Mouse (Mus musculus) megakaryocyte progenitor cell, adult 5-6 weeks (primary cell): ENCODE measurements around the gene Gm17509. TPM values are rescaled to one million over a fixed set of nuclear protein-coding genes. Genes with fewer than 3 reads are reported as not detected.
"Not testable (repeated sequence)": the region's sequence is repeated elsewhere in the genome, so short reads cannot be mapped to it uniquely, and the experiment has no call there.

Source experiments
- ATAC-seq: replicated peaks from 2 replicates; pipeline ENCODE4 v1.8.0; 2016; ENCODE audit warnings: mild to moderate bottlenecking, moderate TSS enrichment, inconsistent platforms; ENCODE audit not compliant: poor library complexity
- total RNA-seq, 2 experiments: library from RNA; stranded (forward) in 1 of 2; stranded (reverse) in 1 of 2; fragments of 157-497, 149-512 nt in 1 of 2; fragments of 200-1000 nt in 1 of 2; gene quantifications; 2 replicates each; pipeline versions ENCODE4 v1.2.3 to v1.2.4; 2015 to 2017

The Gm17509 gene
- total RNA-seq, 2 experiments from 2014 or later, result 0.12 to 0.25 TPM

DNA sequence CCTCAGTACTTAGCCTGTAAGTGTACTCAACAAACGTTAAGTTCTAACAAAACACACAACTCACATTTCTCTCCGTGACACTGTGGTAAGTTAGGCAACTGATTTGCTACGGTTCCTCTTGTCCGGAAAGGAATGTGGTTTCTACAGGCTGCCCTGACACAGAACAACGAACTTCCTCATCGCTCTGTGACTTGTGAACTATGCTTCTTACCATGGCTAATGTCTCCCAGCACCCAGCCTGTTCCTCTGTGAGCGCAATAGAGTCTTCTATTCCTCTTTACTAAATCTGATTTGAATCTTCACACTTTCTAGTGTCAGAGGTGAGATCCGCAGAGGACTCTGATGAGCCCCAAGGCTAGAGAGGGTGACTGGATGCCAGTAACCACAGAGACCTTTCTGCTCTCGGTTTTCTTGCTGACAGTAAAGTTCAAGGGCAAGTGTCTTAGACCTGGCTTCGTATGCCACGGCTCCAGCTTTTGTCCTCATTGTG, 9.4 kb downstream of the Gm17509 start:
- peak; percentile 95 for ATAC-seq

DNA sequence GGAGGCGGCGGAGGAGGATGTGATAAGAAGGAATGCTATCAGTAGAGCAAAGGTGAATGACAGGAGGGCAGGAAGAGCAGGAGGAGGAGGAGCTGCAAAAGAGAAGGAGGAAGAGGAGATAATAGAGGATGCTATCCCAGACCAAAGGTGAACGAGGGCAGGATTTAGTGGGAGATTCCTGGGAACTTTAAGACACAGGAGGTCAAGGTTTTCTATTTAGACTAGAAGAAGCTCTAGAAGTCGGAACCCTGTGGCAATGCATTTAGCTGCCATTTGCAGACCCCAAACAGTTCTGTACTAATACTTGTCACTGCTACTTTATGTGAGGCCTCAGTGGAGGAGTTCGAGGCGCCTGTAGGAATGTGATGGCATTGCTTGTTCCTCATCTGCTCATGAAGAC, 12.6 kb downstream of the Gm17509 start, which contains the start of gene Emb:
TSS of gene Emb (plus strand) at position 301 of the 400 bp plus-strand sequence.
- ATAC-seq, result no peak

GRCm38 (mm10) chr13:117206066-117206465, 14.8 kb downstream of the Gm17509 start:
- ATAC-seq, result no peak

DNA sequence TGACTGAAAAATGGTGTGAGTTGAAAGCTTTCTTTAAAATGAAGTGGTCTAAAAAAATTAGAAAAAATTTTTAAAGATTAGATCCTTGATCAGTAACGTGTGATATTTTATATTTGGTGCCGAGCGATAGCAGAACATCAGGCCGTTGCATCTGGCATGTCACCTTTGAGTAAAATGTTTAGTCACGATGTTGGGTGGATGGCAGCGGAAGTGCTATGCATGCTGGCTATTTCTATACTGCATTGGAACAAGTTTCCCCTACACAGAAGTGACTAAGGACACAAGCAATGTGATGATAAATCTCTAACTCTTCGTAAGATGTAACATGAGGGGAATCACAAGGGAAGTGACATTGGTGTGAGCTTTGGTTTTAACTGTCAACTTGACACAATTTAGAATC, 16.2 kb downstream of the Gm17509 start:
- ATAC-seq, result no peak

GRCm38 (mm10) chr13:117202755-117203471, 18.0 kb downstream of the Gm17509 start:
- peak; percentile 77 for ATAC-seq

DNA sequence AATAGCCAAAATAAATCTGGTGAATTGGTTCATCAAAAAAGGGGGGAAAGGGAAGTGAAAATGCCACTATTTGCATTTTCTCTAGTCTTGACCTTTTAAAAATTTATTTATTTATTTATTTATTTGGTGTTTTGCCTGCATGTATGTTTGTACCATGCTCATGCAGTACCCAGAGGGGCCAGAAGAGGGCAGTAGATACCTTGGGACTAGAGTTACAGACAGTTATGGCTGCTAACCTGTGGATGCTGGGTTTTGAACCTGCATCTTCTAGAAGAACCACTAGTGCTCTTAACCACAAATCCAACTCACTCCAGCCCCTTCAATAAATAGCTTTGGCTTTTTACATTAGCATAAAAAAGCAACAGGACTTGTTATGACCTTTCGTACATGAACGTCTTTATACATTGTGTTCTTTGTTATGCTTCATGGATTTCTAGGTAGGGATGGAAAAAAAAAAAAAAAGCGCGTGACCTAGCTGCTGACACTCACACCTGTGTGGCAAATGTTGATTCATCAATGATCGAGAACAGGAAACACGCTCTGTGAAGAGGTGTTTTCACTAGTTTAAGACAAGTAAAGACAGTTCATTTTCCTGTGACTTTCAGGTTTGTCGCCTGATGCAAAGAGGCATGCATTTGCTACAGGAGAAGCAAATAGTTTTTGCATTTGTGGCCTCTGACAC, 22.3 kb downstream of the Gm17509 start:
- ATAC-seq, result peak; percentile 54

GRCm38 (mm10) chr13:117197666-117198065, 23.2 kb downstream of the Gm17509 start:
- ATAC-seq, result no peak

DNA sequence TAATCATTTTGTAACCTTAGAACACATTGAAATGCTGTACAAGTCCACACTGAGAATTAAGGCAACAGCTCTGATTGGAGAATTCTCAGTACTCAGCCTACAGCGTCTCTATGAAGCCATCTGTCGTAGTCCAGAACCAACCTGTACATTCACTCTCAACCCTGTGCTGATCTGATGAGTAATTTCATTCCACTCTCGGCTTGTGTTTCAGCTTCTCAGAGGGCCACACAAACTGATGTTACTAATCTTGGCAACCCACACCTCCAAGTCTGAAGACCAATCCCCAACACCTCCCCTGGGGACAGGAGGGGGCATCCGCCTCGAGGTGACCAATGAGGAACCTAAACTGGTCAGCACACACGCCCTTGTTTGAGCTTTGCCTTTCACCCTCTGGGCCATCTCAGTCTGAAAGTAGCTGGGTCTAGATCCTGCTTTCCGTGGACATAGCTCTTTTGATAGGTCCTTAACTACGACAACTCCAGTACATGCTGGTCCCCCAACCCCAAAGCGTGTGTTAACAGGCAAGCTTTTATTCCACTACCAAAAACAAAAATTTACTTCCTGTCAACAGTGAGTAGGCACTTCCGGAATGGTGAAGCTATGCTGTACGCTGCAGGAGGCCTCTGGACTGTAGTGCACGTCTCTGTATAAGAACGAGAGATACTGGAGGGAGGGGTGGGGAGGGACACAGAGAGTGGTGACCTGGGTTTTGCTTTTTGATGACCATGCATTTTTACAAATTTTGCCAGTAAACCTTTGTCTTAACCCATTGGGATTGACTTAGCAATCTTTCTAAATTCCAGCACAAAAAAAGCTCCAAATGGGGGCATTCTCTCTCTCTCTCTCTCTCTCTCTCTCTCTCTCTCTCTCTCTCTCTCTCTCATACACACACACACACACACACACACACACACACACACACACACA, 25.0 kb downstream of the Gm17509 start:
- peak; percentile 61 for ATAC-seq

- ATAC-seq, result peak; percentile 74
Observed at GRCm38 (mm10) chr13:117193422-117193983, 27.4 kb downstream of the Gm17509 start.

- ATAC-seq, result no peak
Observed at GRCm38 (mm10) chr13:117192161-117192560, 28.7 kb downstream of the Gm17509 start.

- no peak for ATAC-seq
Observed at GRCm38 (mm10) chr13:117185329-117185728, 35.5 kb downstream of the Gm17509 start.

- no peak for ATAC-seq
Observed at GRCm38 (mm10) chr13:117183288-117183687, 37.6 kb downstream of the Gm17509 start.

- not testable (repeated sequence) for ATAC-seq
Observed at GRCm38 (mm10) chr13:117180912-117181311, 40.0 kb downstream of the Gm17509 start.

Other genes with a start within 250 kb of the Gm17509 start
- gene Parp8, start 195.5 kb downstream of the Gm17509 start, total RNA-seq (2015), result 148 and 167 TPM in 2 replicates
- 89.5 and 104 TPM in 2 replicates for gene Parp8, start 195.5 kb downstream of the Gm17509 start, total RNA-seq (2017)
- gene Emb, start 12.5 kb downstream of the Gm17509 start, total RNA-seq (2015), result 420 and 495 TPM in 2 replicates
- gene Emb, start 12.5 kb downstream of the Gm17509 start, total RNA-seq (2017), result 530 and 572 TPM in 2 replicates